Mouse (Mus musculus): Measurements from ENCODE around the gene Bst2.

GRCm38 (mm10) chr8:71560071-71560470 is 22.8 kb upstream of the Bst2 start:
- no peak for TF ChIP-seq CTCF (IDR thresholded peaks at IDR 0.05; ENCODE audit: borderline replicate concordance, insufficient read depth, low read depth, low read length)
- TF ChIP-seq POLR2A (IDR thresholded peaks at IDR 0.05; ENCODE audit: borderline replicate concordance, insufficient read depth, low read length), result no peak
